Mouse (Mus musculus): ENCODE results near the gene Ccnd3. TPM values are rescaled to one million over a fixed set of nuclear protein-coding genes. Genes with fewer than 3 reads are reported as not detected.

The Ccnd3 gene
- polyA plus RNA-seq, 2 experiments: 195 to 379 TPM

DNA sequence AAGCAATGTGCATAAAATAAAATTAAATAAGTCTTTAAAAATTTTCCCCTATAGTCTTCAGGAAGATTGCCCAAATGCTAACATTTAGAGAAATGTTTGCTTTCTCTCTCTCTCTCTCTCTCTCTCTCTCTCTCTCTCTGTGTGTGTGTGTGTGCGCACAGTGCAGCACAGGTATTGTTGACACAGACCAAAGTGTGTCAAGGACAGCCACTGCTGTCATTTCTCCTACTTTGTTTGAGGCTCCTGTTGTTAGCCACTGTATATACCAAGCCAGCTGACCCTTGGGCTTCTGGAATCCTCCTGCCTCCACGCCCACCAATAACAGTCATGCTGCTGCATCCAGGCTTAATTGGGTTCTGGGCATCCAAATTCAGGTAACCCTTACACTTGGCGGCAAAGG, 33.2 kb downstream of the Ccnd3 start:
- Histone ChIP-seq H3K4me2 (ENCODE audit: low read depth) (no peak overlapping the region), H3K27me3 (ENCODE audit: control insufficient read depth, insufficient read depth, low read length) (no peaks in the 10 kb centered on the region), H3K9ac (replicated peaks) (no peak overlapping the region), H3K27ac (no peak overlapping the region), H3K9me3 (ENCODE audit: control insufficient read depth, low read length) (no peaks in the 10 kb centered on the region), H3K4me3 (ENCODE audit: insufficient read depth in 1 of 2, low read depth in 2 of 2, low read length in 2 of 2) (no peak overlapping the region), H3K36me3 (replicated peaks; ENCODE audit: control insufficient read depth, insufficient read depth, low read depth) (no peaks in the 10 kb centered on the region), H3K4me1 (replicated peaks; ENCODE audit: control insufficient read depth in 2 of 2, insufficient read depth in 2 of 2, low read length in 1 of 2) (peaks cover 48 to 58% of the 10 kb centered on the region in 2 experiments)
- DNase-seq (ENCODE audit: low read depth in 3 of 3, low spot score in 3 of 3) (no peak), ATAC-seq (ENCODE audit: insufficient read depth) (no peak)
- WGBS (ENCODE audit: insufficient replicate concordance): 79% methylated on average over 3 of the region's 3 CpGs
- TF ChIP-seq EP300 (IDR thresholded peaks at IDR 0.05; ENCODE audit: low read depth): no peak
- no peak for TF ChIP-seq CTCF (IDR thresholded peaks at IDR 0.05; ENCODE audit: low read depth)

GRCm38 (mm10) chr17:47539128-47539527, 34.3 kb downstream of the Ccnd3 start:
- 0 out of 2 replicates have a peak overlapping the region, but pooled peaks have one; percentile 1 for H3K27ac ChIP-seq
- no peak for ATAC-seq (ENCODE audit: insufficient read depth)
- H3K27me3 ChIP-seq (ENCODE audit: control insufficient read depth, insufficient read depth, low read length): no peaks in the 10 kb centered on the region
- no peaks in the 10 kb centered on the region for H3K36me3 ChIP-seq (replicated peaks; ENCODE audit: control insufficient read depth, insufficient read depth, low read depth)
- no peak for TF ChIP-seq CTCF (IDR thresholded peaks at IDR 0.05; ENCODE audit: low read depth)
- TF ChIP-seq EP300 (IDR thresholded peaks at IDR 0.05; ENCODE audit: low read depth): no peak
- no peak for DNase-seq (ENCODE audit: low read depth in 3 of 3, low spot score in 3 of 3)
- no peak overlapping the region for H3K4me2 ChIP-seq (ENCODE audit: low read depth)
- 85% methylated on average over 4 of the region's 4 CpGs for WGBS (ENCODE audit: insufficient replicate concordance)
- H3K9me3 ChIP-seq (ENCODE audit: control insufficient read depth, low read length): no peaks in the 10 kb centered on the region
- no peak overlapping the region for H3K4me3 ChIP-seq (ENCODE audit: insufficient read depth in 1 of 2, low read depth in 2 of 2, low read length in 2 of 2)
- H3K9ac ChIP-seq (replicated peaks): no peak overlapping the region
- H3K4me1 ChIP-seq (replicated peaks; ENCODE audit: control insufficient read depth in 2 of 2, insufficient read depth in 2 of 2, low read length in 1 of 2): peaks cover 40 to 57% of the 10 kb centered on the region in 2 experiments

GRCm38 (mm10) chr17:47542061-47542460, 37.2 kb downstream of the Ccnd3 start:
- no peak for DNase-seq (ENCODE audit: low read depth in 3 of 3, low spot score in 3 of 3)
- no peaks in the 10 kb centered on the region for H3K36me3 ChIP-seq (replicated peaks; ENCODE audit: control insufficient read depth, insufficient read depth, low read depth)
- H3K27ac ChIP-seq: peak overlapping the region; percentile 31
- ATAC-seq (ENCODE audit: insufficient read depth): peak; percentile 42; the same call in 1 of the 2 replicates
- H3K4me3 ChIP-seq (ENCODE audit: insufficient read depth in 1 of 2, low read depth in 2 of 2, low read length in 2 of 2): no peak overlapping the region
- H3K4me2 ChIP-seq (ENCODE audit: low read depth): no peak overlapping the region
- WGBS (ENCODE audit: insufficient replicate concordance): 9% methylated on average over 5 of the region's 5 CpGs
- H3K9me3 ChIP-seq (ENCODE audit: control insufficient read depth, low read length): no peaks in the 10 kb centered on the region
- peak overlapping the region; percentile 31; the same call in 1 of the 2 replicates for H3K9ac ChIP-seq (replicated peaks)
- H3K27me3 ChIP-seq (ENCODE audit: control insufficient read depth, insufficient read depth, low read length): no peaks in the 10 kb centered on the region
- TF ChIP-seq CTCF (IDR thresholded peaks at IDR 0.05; ENCODE audit: low read depth) (no peak), EP300 (IDR thresholded peaks at IDR 0.05; ENCODE audit: low read depth) (no peak)
- H3K4me1 ChIP-seq (replicated peaks; ENCODE audit: control insufficient read depth in 2 of 2, insufficient read depth in 2 of 2, low read length in 1 of 2): peaks cover 18 to 32% of the 10 kb centered on the region in 2 experiments

DNA sequence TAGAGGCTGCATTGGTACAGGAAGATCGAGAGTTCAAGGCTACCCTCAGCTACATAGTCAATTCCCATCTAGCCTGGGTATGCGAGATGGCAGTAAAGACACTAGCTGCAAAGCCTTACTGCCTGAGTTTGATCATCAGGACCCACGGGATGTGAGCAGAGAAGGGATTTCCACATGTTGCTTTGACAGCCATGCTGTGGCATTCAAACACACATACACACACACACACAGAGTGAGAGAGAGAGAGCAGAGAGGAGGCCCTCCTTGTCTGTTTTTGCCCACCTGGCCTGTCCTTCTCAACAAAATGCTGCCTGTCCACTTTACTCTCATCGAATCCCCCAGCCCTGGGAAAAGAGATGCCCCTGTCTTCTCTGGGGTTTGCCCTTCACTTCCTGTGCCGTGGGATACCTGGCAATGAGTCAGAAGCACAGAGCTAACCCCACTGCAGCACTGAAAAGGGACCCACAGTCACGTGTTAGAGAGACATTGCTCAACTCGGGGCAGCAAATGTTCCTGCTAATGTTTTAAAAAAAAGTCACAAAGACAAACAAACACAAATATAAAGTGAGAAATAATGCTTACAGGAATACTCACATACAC, 38.3 kb downstream of the Ccnd3 start:
- no peak overlapping the region for H3K4me2 ChIP-seq (ENCODE audit: low read depth)
- ATAC-seq (ENCODE audit: insufficient read depth) (no peak), DNase-seq (ENCODE audit: low read depth in 3 of 3, low spot score in 3 of 3) (no peak)
- peak overlapping the region; percentile 33; the same call in 1 of the 2 replicates for H3K27ac ChIP-seq
- no peak overlapping the region for H3K4me3 ChIP-seq (ENCODE audit: insufficient read depth in 1 of 2, low read depth in 2 of 2, low read length in 2 of 2)
- H3K27me3 ChIP-seq (ENCODE audit: control insufficient read depth, insufficient read depth, low read length): no peaks in the 10 kb centered on the region
- peaks cover 14 to 25% of the 10 kb centered on the region in 2 experiments for H3K4me1 ChIP-seq (replicated peaks; ENCODE audit: control insufficient read depth in 2 of 2, insufficient read depth in 2 of 2, low read length in 1 of 2)
- no peaks in the 10 kb centered on the region for H3K9me3 ChIP-seq (ENCODE audit: control insufficient read depth, low read length)
- no peak overlapping the region for H3K9ac ChIP-seq (replicated peaks)
- 51% methylated on average over 7 of the region's 7 CpGs for WGBS (ENCODE audit: insufficient replicate concordance)
- TF ChIP-seq CTCF (IDR thresholded peaks at IDR 0.05; ENCODE audit: low read depth): no peak
- no peak for TF ChIP-seq EP300 (IDR thresholded peaks at IDR 0.05; ENCODE audit: low read depth)
- no peaks in the 10 kb centered on the region for H3K36me3 ChIP-seq (replicated peaks; ENCODE audit: control insufficient read depth, insufficient read depth, low read depth)

DNA sequence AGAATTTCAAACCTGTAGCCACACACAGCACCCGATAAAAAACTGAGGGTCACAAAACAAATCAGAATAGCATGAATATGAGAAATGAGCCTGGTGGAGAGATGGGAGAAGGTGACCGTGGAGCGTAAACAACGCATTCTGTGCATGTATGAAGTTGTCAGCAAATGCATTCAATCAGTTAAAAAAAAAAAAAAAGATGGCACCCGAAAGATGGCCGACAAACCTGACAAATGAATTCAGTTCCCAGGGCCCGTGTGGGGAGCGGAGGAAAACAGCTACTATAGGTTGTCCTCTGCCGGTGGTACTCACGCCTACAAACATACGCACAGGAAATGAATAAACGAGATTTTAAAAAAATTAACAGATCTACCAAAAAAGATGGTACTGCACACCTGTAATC, 40.3 kb downstream of the Ccnd3 start:
- DNase-seq (ENCODE audit: low read depth in 3 of 3, low spot score in 3 of 3): no peak
- WGBS (ENCODE audit: insufficient replicate concordance): 79% methylated on average over 12 of the region's 12 CpGs
- TF ChIP-seq EP300 (IDR thresholded peaks at IDR 0.05; ENCODE audit: low read depth) (no peak), CTCF (IDR thresholded peaks at IDR 0.05; ENCODE audit: low read depth) (no peak)

More for the DNA sequence above, 40.3 kb downstream of the Ccnd3 start:
- no peaks in the 10 kb centered on the region for H3K36me3 ChIP-seq (replicated peaks; ENCODE audit: control insufficient read depth, insufficient read depth, low read depth)
- no peak for ATAC-seq (ENCODE audit: insufficient read depth)
- no peak overlapping the region for H3K4me3 ChIP-seq (ENCODE audit: insufficient read depth in 1 of 2, low read depth in 2 of 2, low read length in 2 of 2)
- no peak overlapping the region for H3K9ac ChIP-seq (replicated peaks)
- H3K9me3 ChIP-seq (ENCODE audit: control insufficient read depth, low read length): no peaks in the 10 kb centered on the region
- H3K27ac ChIP-seq: no peak overlapping the region
- no peak overlapping the region for H3K4me2 ChIP-seq (ENCODE audit: low read depth)
- peaks cover 14 to 20% of the 10 kb centered on the region in 2 experiments for H3K4me1 ChIP-seq (replicated peaks; ENCODE audit: control insufficient read depth in 2 of 2, insufficient read depth in 2 of 2, low read length in 1 of 2)
- no peaks in the 10 kb centered on the region for H3K27me3 ChIP-seq (ENCODE audit: control insufficient read depth, insufficient read depth, low read length)
